Mouse (Mus musculus) adrenal gland, postnatal 14 days (tissue): Measurements from ENCODE around the gene Qrich1. TPM values are rescaled to one million over a fixed set of nuclear protein-coding genes. Genes with fewer than 3 reads are reported as not detected.
A peak's percentile ranks its signal among the peaks of the same experiment; 100 is the strongest.

Experiments
- DNase-seq: peaks from one replicate; pipeline ENCODE4 v3.0.0; 2021; ENCODE audit warnings: mixed read lengths
- total RNA-seq: library from RNA; stranded (reverse); gene quantifications from 2 replicates; pipeline ENCODE4 v1.2.3, GENCODE M21; 2021

Qrich1 gene
- total RNA-seq, 1 experiment from 2014 or later: 114 TPM

DNA sequence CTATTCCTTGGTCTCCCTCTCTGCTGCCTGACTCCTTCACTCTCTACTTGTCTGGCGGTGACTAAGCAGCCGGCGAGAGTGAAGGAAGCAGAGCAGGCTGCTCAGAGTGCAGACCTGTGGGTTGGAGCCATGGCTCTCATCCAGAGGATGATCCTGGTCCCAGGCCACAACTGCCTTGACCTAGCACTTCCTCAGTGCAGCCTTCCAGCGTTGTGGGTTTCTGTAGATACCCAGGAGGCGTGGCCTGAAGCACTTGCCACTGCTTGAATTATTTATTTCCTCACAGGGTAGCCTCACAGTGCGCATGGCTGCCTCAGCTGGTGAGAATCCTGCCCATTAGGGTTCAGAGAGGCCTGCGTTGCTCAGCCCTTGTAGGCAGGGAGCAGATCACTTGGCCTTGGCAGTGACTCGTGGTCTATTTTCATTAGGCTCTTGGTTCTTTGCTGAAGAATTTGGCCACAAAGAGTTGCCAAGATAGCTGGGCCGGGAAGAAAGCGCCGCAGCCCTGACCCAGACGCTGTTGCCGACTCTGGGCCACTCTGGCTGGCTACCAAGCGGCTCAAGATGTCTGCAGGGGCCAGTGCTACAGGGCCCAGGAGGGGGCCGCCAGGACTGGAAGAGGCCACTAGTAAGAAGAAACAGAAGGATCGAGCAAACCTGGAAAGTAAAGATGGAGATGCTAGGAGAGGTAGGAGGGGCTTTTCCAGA lies 24.4 kb upstream of the Qrich1 start:
- peak; percentile 86 for DNase-seq

- DNase-seq: no peak
These were observed 23.4 kb upstream of the Qrich1 start for GRCm38 (mm10) chr9:108493246-108493645.

DNA sequence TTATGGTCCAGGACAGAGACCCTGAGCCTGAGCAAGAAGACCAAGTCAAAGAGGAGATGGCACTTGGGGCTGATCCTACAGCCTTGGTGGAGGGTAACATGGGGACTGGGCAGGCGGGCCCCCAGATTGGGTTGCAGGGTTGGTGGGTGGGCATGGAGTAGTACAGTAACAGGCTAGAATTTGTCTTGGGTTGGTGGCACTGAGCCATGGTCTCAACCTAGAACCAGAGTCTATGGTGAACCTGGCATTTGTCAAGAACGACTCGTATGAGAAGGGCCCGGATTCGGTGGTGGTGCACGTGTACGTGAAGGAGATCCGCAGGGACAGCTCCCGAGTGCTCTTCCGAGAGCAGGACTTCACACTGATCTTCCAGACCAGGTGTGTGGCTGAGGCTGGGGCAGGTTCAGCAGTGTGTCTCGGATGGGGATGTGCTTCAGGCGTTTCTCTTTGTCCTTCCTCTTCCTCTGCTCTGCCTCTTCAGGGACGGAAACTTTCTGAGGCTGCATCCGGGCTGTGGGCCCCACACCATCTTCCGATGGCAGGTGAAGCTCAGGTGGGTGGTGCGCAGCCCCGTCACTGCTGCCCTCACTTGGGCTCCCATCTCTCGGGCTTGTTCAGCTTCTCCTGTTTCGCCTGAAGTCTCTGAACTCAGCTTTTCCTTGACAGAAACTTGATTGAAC lies 22.3 kb upstream of the Qrich1 start:
- DNase-seq: no peak

DNA sequence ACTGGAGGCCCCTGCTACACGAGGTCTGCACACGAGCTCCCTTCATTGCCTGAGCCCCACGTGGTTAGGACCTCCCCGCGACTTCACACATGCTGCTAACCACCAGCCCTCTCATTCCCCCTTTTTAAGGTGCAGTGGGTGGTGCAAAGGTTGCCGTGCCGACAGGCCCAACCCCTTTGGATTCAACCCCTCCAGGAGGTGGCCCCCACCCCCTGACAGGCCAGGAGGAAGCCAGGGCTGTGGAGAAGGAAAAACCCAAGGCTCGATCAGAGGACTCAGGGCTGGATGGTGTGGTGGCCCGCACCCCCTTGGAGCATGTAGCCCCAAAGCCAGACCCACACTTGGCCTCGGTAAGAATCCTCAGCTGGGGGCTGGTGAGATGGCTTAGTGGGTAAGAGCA lies 21.7 kb upstream of the Qrich1 start:
- no peak for DNase-seq

- DNase-seq: no peak
These were observed 17.4 kb upstream of the Qrich1 start for GRCm38 (mm10) chr9:108499231-108499630.

DNA sequence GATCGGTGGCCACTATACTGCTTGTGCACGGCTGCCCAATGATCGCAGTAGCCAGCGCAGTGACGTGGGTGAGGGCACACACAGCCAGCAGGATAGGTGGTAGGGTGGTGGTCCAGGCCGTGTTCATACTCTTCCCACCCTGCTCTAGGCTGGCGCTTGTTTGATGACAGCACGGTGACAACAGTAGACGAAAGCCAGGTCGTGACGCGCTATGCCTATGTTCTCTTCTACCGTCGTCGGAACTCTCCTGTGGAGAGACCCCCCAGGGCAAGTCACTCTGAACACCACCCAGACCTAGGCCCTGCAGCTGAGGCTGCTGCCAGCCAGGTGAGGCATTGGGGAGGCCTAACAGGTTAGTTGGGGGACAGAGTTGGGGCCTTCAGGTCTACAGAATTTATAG lies 16.7 kb upstream of the Qrich1 start:
- DNase-seq: no peak

- DNase-seq: no peak
These were observed 9.7 kb upstream of the Qrich1 start for GRCm38 (mm10) chr9:108506901-108507300.

DNA sequence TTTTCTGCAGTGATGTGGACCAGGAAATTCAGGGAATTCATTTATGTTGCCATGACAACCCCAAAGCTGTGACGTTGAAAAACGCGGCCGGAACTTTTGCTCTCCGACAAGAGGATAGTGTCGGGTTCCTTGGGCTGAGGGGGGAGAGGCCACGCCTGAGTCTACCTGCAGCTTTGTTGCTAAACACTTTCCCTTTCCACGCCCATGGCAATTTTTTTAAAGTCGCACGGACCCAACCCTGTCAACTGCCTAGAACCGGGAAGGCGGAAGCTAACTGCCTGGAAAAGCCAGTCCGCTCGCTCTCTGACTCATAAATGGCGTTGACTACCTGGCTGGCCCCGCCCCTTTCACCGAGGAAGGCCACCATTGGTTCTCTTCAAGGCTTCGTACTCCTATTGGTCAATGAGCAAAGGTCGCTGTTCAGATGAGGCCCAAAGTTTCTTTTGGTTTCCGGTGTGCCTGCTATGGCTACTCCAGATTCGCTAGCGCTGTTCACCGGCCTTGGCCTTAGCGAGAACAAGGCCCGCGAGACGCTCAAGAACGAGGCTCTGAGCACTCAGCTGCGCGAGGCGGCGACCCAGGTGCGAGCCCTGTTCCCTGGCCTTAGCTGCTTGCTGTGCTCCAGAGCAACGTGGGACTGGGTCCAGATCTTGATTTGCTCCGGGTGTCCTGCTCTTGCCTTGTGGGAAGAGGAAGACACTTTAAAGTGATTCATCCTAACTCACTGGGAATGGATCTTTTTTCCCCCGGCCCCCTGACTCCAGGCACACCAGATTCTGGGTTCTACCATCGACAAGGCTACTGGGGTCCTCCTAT lies 8.8 kb upstream of the Qrich1 start, which contains the start of gene Qars:
Qars (plus strand) TSS at position 88 of the 816 bp plus-strand sequence.
- DNase-seq: peak; percentile 97

- DNase-seq: no peak
These were observed 7.8 kb upstream of the Qrich1 start for GRCm38 (mm10) chr9:108508776-108509175.

GRCm38 (mm10) chr9:108517253-108517930 lies 786 bp downstream of the Qrich1 start:
- peak; percentile 94 for DNase-seq

DNA sequence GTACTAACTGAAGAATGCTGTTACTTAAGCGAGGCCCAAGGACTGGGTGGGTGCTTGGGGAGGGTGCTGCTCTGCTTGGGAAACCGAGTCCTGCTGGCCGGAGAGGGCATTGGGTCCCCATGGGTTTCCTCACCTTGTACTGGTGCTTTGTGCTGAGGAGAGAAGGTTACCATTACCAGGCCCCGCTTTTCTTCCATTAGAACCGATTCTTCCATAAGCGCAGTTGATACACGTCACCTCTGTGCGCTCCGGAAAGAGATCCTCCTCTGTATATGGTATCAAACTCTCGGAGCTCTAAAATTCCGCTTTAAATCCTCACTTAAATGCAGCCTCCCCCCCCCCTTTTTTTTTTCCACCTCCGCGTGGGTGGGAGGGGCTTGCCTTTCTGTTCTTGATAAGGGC lies 1.3 kb downstream of the Qrich1 start:
- peak; percentile 68 for DNase-seq

DNA sequence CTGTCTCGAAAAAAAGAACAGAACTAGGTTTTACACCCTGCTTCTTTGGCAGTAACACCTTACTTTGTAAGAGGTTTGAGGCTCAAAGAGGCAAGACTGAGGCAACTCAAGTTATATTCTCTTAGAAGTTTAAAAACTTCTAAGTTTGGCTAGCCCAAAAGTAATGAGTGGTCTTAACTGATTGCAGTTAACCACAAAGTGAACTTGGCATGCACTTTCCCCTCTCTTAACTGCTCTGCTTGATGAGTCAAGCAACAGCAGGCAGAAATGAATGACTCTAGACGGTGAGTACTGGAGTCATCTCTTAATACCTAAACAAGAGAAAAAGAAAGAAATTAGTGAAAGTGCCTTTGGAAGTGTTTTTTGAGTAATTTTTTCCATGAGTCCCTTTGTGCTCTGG lies 5.0 kb downstream of the Qrich1 start:
- DNase-seq: no peak

- DNase-seq: no peak
These were observed 6.7 kb downstream of the Qrich1 start for GRCm38 (mm10) chr9:108523341-108523740.

DNA sequence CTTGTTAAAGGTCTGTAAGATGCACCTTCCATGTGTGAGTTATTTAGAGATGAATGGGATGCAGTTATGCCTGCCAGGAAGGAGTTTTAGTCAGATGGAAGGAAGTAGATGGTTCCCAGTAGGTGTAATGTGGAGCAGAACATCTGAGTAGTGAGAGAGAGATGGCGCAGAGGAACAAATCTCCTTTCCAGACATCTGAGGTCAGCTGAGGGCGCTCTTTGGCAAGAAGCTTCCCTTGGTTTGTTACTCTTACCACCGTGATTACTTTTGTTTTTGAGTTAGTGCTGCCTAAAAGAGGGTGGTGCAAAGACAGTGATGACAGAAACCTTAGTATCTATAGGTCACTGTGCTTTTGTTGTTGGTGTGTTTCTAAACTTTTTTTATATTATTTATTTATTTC lies 8.8 kb downstream of the Qrich1 start:
- peak; percentile 53 for DNase-seq

DNA sequence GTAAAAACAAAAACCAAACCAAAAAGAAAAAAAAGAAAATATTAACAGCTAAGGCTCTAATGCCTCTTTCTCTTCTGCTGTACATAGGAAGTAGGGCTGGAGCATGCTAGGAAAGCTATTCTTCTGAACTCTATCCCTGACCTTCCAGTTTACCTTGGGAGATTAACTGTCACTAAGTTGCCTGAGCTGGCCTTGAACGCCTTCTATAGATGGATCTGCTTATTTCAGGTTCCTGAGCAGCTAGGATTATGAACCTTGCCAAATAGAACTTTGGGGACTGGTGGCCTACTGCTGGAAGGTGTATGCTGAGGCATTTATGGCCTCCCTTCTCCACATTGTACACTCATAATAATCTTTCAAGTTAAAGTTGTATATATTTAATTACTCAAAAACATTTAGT lies 14.3 kb downstream of the Qrich1 start:
- DNase-seq: no peak

GRCm38 (mm10) chr9:108531496-108531895 lies 14.9 kb downstream of the Qrich1 start:
- DNase-seq: no peak

- DNase-seq: no peak
These were observed 24.2 kb downstream of the Qrich1 start for GRCm38 (mm10) chr9:108540846-108541245.

DNA sequence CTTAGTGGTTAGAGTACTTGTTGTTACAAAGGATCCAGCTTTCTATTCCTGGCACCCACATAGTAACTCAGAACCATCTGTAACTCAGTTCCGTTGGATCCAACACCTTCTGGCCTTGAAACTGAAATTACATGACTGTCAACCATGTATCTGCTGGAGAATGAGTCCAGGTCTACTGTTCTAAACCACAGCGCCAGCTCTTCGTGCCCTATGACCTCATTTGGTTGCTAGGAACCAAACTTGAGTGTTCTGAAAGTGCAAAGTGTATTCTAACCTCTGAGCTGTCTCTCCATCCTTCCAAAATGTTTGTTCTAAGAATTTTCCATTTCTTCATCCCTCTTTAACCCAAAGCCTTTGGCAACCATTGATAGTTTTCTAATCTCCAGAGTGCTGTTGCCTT lies 29.4 kb downstream of the Qrich1 start:
- no peak for DNase-seq

GRCm38 (mm10) chr9:108546875-108547274 lies 30.3 kb downstream of the Qrich1 start:
- no peak for DNase-seq

DNA sequence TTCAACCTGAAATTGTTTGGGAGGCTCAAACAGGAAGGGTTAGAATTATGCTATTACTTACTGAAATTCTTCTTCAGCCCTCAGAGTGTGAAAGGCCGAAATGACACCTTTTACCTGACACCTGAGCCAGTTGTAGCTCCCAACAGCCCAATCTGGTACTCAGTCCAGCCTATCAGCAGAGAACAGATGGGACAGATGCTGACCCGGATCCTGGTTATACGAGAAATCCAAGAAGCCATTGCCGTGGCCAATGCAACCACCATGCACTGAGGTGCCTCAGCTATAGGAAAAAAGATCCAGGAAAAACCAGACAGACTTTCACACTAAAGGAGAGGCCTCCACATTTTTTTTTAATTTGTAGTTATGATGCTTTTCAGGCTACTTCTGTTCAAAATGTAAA lies 42.6 kb downstream of the Qrich1 start:
- DNase-seq: no peak

DNA sequence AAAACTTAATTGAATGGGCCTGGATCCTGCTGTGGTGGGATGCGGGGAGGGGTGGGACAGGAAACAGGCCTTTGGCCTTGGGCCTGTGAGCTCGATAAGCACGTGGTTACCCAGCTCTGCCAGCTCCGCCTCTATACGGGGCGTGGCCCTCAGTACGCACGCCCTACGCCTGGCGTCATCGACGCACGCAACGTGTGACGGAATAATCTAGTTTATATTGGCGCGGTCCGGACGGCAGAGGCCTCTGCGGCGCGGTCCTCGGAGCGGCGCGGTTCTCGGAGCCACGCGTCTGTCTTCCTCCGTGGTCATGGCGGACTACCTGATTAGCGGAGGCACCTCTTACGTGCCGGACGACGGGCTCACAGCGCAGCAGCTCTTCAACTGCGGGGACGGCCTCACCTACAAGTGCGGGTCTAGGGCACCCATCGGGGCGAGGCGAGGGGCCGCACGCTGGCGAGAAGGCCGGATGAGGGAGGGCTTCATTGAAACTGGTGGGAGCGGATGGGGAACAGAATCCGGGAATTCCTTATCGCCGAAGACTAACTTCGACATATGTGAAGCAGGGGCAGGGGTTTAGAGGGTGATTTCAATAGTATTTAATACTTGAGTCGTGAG lies 43.7 kb downstream of the Qrich1 start, which contains the start of gene Impdh2:
Impdh2 (plus strand) TSS at position 60 of the 615 bp plus-strand sequence.
- DNase-seq: peak; percentile 97

DNA sequence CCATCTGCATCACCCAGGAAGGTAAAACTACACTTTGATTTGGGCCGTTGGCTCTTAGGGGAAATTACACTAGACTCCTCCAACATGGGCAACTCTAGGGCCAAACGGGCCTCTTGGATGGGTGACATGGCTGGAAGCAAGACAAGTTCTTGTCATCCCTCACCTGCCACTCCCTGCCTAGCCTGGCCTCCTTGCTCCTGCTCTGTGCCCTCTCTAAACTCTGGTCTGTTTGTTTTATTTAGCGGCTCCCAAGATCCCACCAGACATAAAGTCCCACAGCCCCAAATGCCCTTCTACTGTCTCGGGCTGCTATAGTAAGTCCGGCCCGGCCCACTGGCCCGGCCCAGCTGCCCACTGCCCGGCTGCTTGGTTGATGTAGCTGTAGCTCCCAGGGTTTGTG lies 47.1 kb downstream of the Qrich1 start:
- DNase-seq: no peak
